Mouse (Mus musculus): ENCODE results near the gene Gm15737. TPM values are rescaled to one million over a fixed set of nuclear protein-coding genes. Genes with fewer than 3 reads are reported as not detected.

Gene Gm15737
- polyA plus RNA-seq, 2 experiments = not detected

DNA sequence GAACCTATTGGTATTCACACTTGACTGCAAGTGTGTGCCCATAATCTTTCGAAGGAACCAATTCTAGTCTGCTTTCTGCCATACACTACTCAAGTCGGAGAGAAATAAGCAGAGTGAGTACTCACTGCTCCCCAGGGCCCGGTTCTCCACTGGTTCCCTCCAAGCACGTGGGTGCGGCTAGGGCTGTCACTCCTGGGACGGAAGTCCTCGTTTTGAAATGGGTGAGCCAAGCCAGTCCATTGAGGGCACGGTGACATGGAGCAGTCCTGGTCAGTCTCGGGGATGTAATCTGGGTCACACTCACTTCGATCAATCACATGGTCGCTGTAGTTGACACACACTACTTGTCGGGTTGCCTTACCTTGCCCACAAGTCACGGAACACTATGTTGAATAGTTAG, 11.4 kb upstream of the Gm15737 start:
- Histone ChIP-seq H3K9me3 (ENCODE audit: control insufficient read depth, low read length) (no peaks in the 10 kb centered on the region), H3K27me3 (ENCODE audit: control insufficient read depth, insufficient read depth, low read length) (no peaks in the 10 kb centered on the region), H3K36me3 (replicated peaks; ENCODE audit: control insufficient read depth, insufficient read depth, low read depth) (no peaks in the 10 kb centered on the region), H3K4me2 (ENCODE audit: low read depth) (no peak overlapping the region), H3K4me1 (replicated peaks; ENCODE audit: control insufficient read depth in 2 of 2, insufficient read depth in 2 of 2, low read length in 1 of 2) (no peaks in the 10 kb centered on the region), H3K27ac (no peak overlapping the region), H3K9ac (replicated peaks) (no peak overlapping the region), H3K4me3 (ENCODE audit: insufficient read depth in 1 of 2, low read depth in 2 of 2, low read length in 2 of 2) (no peak overlapping the region)
- WGBS (ENCODE audit: insufficient replicate concordance) = 78% methylated on average over 13 of the region's 13 CpGs
- DNase-seq (ENCODE audit: low read depth in 3 of 3, low spot score in 3 of 3) = no peak
- no peak for ATAC-seq (ENCODE audit: insufficient read depth)
- TF ChIP-seq CTCF (IDR thresholded peaks at IDR 0.05; ENCODE audit: low read depth) = no peak

DNA sequence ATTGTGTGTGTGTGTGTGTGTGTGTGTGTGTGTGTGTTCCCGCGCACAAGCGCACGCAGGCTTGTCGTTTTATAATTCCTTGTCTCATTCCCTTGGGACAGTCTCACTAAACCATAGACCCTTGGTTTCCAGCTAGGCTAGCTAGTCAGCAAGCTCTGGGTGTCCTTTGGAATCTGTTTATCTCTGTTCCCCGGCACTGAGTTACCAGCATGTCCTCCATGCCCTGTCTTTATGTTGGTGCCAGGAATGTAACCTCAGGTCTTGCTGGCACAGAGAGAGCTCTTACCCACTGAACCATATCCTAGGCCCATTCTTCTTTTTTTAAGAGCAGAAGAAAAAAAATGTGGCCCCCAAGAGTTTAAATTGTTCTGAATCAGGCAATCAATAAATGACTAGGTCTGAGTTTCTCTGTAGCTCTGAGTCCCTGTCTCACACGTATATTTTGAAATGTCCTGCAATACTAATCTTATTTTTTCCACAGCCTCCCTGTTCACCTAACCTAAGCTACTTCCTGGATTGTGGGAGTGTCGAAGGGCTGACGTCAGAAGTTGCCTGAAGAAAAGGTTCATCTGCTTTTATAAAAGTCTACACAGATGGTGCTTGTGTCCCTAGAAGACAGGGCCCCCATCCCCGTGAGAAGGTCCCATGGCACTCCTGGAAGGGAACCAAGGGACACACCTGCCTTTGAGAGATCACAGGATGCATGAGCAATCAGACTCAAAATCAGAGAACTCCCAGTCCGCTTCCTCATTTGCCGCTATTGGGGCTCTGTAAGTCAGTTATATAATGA, 10.2 kb upstream of the Gm15737 start:
- Histone ChIP-seq H3K27me3 (ENCODE audit: control insufficient read depth, insufficient read depth, low read length) (no peaks in the 10 kb centered on the region), H3K27ac (no peak overlapping the region), H3K4me3 (ENCODE audit: insufficient read depth in 1 of 2, low read depth in 2 of 2, low read length in 2 of 2) (no peak overlapping the region), H3K9ac (replicated peaks) (no peak overlapping the region), H3K4me2 (ENCODE audit: low read depth) (no peak overlapping the region), H3K9me3 (ENCODE audit: control insufficient read depth, low read length) (no peaks in the 10 kb centered on the region), H3K36me3 (replicated peaks; ENCODE audit: control insufficient read depth, insufficient read depth, low read depth) (no peaks in the 10 kb centered on the region), H3K4me1 (replicated peaks; ENCODE audit: control insufficient read depth in 2 of 2, insufficient read depth in 2 of 2, low read length in 1 of 2) (no peaks in the 10 kb centered on the region)
- WGBS (ENCODE audit: insufficient replicate concordance) = 62% methylated on average over 12 of the region's 12 CpGs
- DNase-seq (ENCODE audit: low read depth in 3 of 3, low spot score in 3 of 3) (no peak), ATAC-seq (ENCODE audit: insufficient read depth) (no peak)
- TF ChIP-seq CTCF (IDR thresholded peaks at IDR 0.05; ENCODE audit: low read depth) (no peak), EP300 (IDR thresholded peaks at IDR 0.05; ENCODE audit: low read depth) (no peak)

DNA sequence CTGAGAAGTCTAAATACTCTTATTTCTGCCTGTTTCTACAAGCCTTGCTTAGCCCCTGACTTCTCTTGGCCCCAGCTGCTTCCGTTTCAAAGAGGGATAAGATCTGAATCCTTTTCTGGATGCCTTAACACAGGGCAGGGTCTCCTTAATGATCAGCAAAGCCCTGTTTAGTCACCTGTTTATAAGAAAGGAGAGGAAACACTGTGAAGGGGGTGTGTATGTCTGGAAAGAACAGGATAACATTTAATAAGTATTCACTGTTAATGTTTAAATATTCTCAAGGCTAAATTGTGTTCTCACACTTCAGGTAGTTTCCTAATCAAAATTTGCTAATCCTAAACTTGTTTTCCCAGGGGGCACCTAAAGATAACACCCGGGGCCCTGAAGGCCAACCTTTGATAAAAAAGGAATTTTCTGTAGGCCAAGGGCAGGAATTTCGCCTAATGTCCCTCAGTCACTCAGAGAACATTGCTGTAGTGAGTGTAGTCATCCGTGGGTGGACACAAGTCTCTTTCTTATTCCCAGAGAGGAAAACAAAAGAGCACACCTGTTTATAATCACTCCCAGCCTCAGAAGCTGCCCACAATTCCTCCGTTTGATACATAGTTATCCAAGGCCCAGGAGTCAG, 8.8 kb upstream of the Gm15737 start:
- Histone ChIP-seq H3K4me2 (ENCODE audit: low read depth) (no peak overlapping the region), H3K9me3 (ENCODE audit: control insufficient read depth, low read length) (no peaks in the 10 kb centered on the region), H3K27me3 (ENCODE audit: control insufficient read depth, insufficient read depth, low read length) (no peaks in the 10 kb centered on the region), H3K27ac (no peak overlapping the region), H3K4me1 (replicated peaks; ENCODE audit: control insufficient read depth in 2 of 2, insufficient read depth in 2 of 2, low read length in 1 of 2) (no peaks in the 10 kb centered on the region), H3K4me3 (ENCODE audit: insufficient read depth in 1 of 2, low read depth in 2 of 2, low read length in 2 of 2) (no peak overlapping the region), H3K9ac (replicated peaks) (no peak overlapping the region), H3K36me3 (replicated peaks; ENCODE audit: control insufficient read depth, insufficient read depth, low read depth) (no peaks in the 10 kb centered on the region)
- ATAC-seq (ENCODE audit: insufficient read depth) (no peak), DNase-seq (ENCODE audit: low read depth in 3 of 3, low spot score in 3 of 3) (no peak)
- WGBS (ENCODE audit: insufficient replicate concordance) = 51% methylated on average over 5 of the region's 5 CpGs
- TF ChIP-seq EP300 (IDR thresholded peaks at IDR 0.05; ENCODE audit: low read depth) (no peak), CTCF (IDR thresholded peaks at IDR 0.05; ENCODE audit: low read depth) (no peak)

DNA sequence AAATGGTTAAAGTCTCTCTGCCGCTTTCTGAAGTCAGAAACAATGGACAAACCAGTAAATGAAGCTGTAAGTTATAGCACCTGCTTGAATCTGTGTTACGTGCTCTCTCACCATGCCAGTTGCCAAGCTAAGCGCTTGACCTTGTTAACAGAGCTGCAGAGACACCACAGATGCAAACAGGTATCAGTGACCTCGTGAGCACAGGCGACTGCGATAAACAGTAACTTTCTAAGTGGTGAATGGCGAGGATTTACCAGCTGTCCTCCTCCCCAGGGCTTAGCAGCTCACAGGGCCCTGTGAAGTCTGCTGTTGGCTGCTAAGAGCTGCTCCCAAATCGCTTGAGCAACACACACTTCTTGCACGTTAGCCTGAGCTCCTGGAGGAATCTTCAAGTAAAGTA, 6.6 kb upstream of the Gm15737 start:
- H3K9me3 ChIP-seq (ENCODE audit: control insufficient read depth, low read length) = no peaks in the 10 kb centered on the region
- H3K4me3 ChIP-seq (ENCODE audit: insufficient read depth in 1 of 2, low read depth in 2 of 2, low read length in 2 of 2) = no peak overlapping the region
- TF ChIP-seq CTCF (IDR thresholded peaks at IDR 0.05; ENCODE audit: low read depth) (no peak), EP300 (IDR thresholded peaks at IDR 0.05; ENCODE audit: low read depth) (no peak)
- H3K27ac ChIP-seq = no peak overlapping the region
- WGBS (ENCODE audit: insufficient replicate concordance) = 59% methylated on average over 9 of the region's 9 CpGs
- no peaks in the 10 kb centered on the region for H3K27me3 ChIP-seq (ENCODE audit: control insufficient read depth, insufficient read depth, low read length)
- H3K4me2 ChIP-seq (ENCODE audit: low read depth) = no peak overlapping the region
- H3K36me3 ChIP-seq (replicated peaks; ENCODE audit: control insufficient read depth, insufficient read depth, low read depth) = no peaks in the 10 kb centered on the region
- no peaks in the 10 kb centered on the region for H3K4me1 ChIP-seq (replicated peaks; ENCODE audit: control insufficient read depth in 2 of 2, insufficient read depth in 2 of 2, low read length in 1 of 2)
- no peak for ATAC-seq (ENCODE audit: insufficient read depth)
- no peak overlapping the region for H3K9ac ChIP-seq (replicated peaks)
- no peak for DNase-seq (ENCODE audit: low read depth in 3 of 3, low spot score in 3 of 3)

DNA sequence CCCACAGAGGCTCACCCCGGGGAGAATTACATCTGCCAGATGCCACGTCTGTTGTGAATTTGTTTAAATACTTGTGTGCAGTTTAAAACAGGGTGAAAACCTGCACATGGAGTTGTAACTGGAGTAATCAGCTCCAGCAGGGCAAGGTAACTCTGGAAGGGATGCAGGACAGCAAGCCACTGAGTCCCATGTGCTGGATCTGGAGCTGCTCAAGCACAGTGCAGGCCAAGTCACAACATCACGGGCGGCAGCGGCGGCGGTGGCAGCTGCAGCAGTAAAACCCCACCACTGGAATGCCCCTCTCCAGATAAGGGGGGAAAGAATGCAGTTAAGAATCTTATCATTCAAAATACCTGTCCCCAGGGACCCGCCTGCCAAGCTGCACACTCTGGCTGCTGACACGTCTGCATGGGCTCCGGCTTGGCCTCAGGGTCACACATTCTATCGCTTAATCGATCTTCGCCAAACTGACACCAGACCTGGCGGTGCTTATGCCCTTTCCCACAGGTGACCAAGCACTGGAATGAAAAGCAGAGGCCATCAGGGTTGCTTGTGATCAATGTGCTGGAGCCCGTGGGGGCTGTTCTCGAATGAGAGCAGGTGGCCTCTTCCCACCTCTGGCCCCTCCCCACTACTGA, 544 bp downstream of the Gm15737 start:
- Histone ChIP-seq H3K9me3 (ENCODE audit: control insufficient read depth, low read length) (no peaks in the 10 kb centered on the region), H3K4me2 (ENCODE audit: low read depth) (no peak overlapping the region), H3K9ac (replicated peaks) (no peak overlapping the region), H3K4me1 (replicated peaks; ENCODE audit: control insufficient read depth in 2 of 2, insufficient read depth in 2 of 2, low read length in 1 of 2) (no peaks in the 10 kb centered on the region), H3K4me3 (ENCODE audit: insufficient read depth in 1 of 2, low read depth in 2 of 2, low read length in 2 of 2) (no peak overlapping the region), H3K27ac (no peak overlapping the region), H3K27me3 (ENCODE audit: control insufficient read depth, insufficient read depth, low read length) (no peaks in the 10 kb centered on the region), H3K36me3 (replicated peaks; ENCODE audit: control insufficient read depth, insufficient read depth, low read depth) (no peaks in the 10 kb centered on the region)
- ATAC-seq (ENCODE audit: insufficient read depth) = no peak
- TF ChIP-seq EP300 (IDR thresholded peaks at IDR 0.05; ENCODE audit: low read depth) (no peak), CTCF (IDR thresholded peaks at IDR 0.05; ENCODE audit: low read depth) (no peak)
- no peak for DNase-seq (ENCODE audit: low read depth in 3 of 3, low spot score in 3 of 3)
- 56% methylated on average over 16 of the region's 16 CpGs for WGBS (ENCODE audit: insufficient replicate concordance)

Data from liver, embryonic 14.5 days (tissue).